Mouse (Mus musculus) right cerebral cortex, postnatal 4 days (tissue): ENCODE measurements around the gene Zfp810.
"Not testable (repeated sequence)": the region's sequence is repeated elsewhere in the genome, so short reads cannot be mapped to it uniquely, and the experiment has no call there.

Source experiments
- DNase-seq: peaks from one replicate; pipeline ENCODE4 v3.0.0-alpha.2; 2022

Gene Zfp810

DNA sequence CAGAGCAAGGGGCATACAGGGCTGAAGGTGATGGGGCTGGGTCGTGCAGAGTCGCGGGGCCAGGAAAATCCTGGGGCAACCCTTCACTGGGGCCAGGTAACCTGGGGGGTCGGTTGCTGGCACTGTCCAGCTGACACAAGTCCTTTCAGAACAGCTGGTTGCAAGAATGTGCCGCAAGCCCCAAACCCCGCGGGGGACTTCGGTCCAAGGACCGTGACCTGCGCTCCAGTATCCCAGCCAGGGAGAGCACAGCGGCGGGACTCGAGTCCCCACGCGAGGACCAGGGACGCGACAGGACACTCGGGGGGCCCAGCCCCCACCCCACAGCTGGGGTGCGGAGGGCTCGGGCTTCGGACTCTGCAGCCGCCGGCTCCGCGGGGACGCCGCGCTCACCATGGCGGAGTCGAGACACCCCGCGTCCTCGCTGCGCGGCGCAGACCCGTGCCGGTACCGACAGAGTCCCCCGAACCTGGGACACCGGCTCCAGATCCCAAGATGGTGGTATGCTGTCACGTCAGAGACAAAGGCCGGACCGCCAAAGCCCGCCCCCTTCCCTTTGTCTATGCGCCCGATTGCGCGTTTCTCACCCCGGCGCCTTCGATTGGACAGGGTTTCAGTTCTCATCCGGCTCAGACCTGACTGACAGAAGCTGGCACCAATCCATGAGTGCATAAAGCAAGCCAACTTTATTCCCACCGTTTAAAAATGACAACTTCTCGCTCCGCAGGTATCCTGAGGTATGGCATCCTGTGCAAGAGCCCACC is at the start of gene Zfp810:
Gene Zfp810, minus strand, starts transcription at position 493 of the 764 bp plus-strand sequence.
- peak; percentile 90 for DNase-seq

DNA sequence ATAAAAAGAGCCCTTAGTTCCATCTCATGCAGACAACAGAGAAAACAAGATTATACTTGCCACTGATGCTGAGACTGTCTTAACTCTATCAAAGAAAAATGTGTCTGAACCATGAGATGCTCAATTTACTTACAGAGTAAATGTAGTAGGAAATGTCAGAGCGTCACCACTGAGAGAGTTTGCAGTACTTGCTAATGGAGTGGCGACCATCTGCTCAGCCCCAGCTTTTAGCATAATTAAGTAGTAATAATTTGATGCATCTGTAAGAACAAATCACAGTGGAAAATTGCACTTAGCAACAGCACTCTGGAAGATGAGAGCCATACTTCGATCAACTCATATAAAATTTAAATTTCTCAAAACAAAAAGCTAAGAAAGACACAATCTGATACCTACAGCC is 48.5 kb upstream of the Zfp810 start:
- DNase-seq = no peak

DNA sequence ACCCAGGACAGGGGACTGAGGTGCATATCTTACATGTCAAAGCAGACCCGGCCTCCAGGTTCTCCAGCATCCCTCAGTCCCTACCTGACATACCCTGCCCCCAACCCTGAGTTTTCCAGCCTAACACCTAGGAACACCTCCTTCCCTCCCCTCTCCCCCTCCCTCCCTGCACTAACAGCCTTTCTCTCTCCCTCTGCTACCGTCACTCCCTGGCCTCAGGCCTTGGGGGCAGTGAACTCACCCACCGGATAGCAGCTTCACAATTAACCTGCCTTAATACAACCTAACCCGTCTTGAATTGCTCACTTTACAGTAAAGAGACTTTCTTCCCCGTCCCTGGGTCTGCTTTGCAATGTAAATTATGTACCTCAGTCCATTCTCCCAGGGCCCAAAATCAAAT is 46.5 kb upstream of the Zfp810 start:
- DNase-seq = no peak

DNA sequence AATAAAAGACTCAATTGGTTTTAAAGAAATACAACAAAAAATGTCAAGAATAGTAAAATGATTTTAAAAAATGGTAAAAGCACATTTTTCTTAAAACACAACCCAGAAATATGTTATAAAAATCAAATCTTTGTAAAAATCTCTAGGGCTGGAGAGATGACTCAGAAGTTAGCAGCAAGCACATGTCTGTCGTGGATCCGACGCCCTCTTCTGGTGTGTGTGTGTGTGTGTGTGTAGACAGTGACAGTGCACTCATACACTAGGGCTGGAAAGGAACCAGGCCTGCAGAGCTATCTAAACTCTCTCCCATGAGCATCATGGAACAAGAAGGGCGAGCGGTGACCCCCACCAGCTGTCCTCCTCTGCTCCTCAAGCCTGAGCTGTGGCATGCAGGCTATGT is 46.0 kb upstream of the Zfp810 start:
- no peak for DNase-seq

DNA sequence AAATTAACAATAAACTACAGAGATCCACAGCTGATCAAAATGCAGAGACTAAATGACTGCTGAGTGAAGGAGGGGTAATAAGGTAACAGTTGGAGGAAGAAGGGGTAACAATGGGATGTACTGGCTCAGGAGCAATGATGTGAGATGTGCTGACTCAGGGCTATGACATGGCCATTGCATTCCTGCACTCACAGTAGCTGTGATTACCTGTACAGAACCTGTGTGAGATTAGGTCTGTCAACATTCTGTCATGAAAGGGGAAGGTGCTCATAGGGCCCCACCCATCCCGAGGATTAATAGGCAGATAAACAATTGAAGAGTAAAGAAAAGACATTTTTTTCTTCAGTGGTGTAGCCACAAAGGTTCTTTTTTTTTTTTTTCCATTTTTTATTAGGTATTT is 32.9 kb upstream of the Zfp810 start:
- DNase-seq = no peak

DNA sequence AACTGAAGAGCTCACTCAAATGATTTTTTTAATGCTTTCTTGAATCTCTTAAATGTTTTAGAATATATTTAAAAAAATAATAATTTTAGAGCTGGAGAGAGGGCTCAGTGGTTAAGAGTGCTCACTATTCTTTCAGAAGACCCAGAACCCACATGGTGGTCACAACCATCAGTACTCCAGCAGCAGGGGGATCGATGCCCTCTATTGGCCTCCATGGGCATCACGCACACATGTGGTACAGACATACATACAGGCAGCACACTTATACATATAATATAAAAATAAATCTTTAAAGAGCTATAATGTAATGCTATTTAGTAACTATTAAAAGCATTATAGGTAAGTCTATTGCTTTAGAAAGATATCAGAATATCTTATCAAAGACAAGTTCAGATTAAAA is 29.8 kb upstream of the Zfp810 start:
- no peak for DNase-seq

DNA sequence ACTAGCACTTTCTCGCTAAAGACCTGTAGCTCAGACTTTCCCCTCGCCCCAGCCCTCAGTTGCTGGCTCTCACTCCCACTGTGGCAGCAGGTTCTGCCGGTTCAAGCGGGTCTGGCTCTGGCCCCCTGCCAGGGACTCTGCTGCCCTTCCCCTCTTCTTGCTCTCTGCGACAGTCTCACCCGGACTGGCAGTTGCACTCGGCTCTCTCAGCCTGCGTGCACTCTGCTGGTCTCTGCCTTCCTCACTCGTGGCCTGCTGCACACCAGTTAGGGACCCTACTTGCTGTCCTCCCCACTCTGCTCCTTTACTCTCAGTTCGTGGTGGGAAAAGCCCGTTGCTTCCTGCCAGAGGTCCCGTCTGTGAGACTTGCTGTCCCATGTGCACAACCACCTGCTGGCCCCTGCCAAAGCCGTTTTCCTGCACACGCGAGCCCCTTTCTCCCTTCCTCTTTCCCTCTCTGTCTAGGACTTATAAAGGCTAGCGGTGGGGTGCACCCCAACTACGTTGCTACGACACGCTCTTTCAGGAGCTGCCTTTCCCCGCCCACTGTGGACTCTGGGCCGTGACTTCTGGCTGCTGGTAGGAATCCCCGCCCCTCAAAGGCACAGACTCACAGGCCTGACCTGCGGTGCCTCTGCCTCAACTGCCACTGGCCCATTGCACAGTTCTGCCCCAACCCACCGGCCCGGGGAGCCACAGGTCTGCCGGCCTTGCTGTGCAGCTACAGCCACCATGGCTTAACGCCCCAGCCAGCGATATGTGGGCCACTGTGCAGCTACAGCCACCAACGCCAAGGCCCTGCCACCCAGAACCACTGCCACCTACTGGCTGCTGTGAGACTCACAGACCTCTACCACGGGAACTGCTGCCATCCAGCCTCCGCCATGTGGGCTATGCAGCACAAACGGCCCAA is 20.3 kb upstream of the Zfp810 start:
- peak; percentile 78 for DNase-seq

DNA sequence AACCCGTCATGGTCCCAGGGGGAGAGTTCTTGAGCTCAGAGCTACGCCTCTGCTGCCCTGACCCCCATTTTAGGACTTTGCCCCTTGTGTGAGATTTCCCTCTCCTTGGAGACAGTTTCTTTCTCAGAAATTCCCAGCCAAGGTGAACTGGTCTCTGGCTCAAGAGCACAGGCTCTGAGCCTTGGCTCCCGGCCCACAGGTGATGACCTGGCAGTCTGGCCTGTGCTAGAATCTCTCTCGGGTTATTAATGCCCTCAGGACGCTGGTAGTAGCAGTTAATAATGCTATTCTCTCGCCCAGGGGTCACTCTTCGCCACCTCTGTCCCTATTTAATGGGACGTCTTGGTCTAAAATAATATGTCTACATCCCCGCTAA is 19.6 kb upstream of the Zfp810 start:
- peak; percentile 8 for DNase-seq

DNA sequence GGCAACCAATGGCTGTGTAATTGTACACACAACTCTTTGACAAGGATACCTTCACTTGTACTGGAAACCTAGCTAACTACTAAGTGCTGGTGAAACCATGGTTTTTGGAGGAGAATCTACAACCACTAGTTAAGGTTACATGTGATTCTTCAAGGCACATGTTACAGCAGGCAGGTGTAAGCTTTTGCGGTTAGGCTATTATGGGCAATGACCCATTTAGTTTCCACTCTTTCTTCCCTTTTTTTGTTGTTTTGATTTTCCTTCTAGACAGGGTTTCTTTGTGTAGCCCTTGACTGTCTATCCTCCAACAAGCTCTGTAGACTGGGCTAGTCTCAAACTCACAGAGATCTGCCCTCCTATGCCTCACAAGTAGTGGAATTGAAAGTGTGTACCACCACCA is 17.1 kb upstream of the Zfp810 start:
- DNase-seq = no peak

DNA sequence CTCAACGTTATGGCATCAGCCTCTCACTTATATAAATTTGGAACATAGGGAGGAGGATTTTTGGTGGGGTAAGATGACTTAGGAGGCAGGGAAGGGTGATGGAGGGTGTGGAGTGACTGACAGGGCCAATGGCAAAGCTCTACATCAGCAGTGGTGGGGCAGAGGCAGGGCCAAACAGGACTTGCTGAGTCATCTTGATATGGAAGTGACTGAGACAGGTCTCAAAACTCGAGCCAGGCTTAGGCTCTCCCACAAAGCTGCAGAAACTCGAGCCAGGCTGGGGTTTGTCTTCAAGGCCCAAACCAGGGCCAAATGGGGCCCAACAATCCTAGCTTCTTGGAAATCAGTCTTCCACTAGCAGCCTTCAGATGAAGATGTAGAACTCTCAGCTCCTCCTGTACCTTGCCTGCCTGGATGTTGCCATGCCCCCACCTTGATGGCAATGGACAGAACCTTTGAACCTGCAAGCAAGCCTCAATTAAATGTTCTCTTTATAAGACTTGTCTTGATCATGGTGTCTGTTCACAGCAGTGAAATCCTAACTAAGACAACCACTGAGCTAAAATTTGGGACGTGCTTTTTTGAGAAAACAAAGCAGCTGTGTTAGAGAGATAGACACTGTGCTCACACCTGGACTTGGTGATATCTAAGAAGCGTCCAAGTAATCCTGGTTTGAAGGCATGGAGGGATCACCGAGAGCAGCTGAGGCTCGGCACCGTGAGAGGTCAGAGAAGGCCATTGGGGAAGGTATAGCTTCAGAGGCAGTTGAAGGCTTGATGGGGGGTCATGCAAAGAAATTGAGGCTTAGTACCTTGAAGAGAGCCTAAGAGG is 15.1 kb upstream of the Zfp810 start:
- no peak for DNase-seq

DNA sequence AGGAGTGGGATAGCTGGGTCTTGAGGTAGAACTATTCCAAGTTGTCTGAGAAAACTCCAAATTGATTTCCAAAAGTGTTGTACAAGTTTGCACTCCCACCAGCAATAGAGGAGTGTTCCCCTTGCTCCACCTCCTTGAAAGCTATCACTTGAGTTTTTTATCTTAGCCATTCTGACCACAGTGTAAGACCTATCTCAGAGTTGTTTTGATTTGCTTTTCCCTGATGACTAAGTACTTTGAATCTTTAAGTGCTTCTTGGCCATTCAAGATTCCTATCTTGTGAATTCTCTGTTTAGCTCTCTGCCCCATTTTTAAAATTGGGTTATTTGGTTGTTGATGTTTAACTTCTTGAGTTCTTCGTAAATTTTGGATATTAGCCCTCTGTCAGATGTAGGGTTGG is 11.7 kb upstream of the Zfp810 start:
- no peak for DNase-seq

DNA sequence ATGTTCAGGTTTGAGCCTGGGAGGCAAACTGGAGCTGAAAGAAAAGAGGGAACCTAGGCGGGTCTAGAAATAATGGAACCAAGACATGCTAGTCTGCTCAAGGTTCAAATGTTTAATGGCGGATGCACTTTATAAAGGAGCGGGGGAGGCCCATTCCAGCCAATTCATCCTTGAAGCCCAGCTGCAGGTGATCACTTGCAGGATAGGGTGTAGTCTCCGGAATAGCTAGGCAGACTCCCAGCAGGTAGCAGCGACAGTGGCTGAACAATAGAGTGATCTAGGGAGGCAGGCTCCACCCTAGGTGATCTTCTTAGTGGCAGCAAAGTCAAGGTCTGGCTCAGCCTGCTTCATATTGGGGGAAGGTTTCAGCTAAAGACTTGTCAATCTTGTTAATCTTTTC is 8.6 kb upstream of the Zfp810 start:
- DNase-seq = not testable (repeated sequence)

DNA sequence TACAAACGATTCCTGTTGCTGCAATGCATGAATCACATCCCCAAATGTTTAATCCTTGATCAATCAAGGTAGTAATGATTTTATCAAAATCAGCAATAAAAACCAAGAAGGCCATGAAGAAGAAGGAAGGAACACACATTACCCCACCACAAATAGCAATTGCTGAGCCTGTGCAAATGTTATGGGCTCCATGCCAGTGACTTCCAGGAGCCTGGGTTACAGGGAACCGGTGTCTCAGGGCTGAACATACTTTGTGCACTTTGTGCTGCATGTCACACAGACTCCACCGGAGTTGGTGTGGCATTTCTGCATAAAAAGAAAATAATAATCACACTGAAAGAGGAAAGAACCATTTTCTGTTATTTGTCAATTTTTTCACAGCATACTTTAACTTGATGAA is 6.6 kb upstream of the Zfp810 start:
- DNase-seq = no peak

DNA sequence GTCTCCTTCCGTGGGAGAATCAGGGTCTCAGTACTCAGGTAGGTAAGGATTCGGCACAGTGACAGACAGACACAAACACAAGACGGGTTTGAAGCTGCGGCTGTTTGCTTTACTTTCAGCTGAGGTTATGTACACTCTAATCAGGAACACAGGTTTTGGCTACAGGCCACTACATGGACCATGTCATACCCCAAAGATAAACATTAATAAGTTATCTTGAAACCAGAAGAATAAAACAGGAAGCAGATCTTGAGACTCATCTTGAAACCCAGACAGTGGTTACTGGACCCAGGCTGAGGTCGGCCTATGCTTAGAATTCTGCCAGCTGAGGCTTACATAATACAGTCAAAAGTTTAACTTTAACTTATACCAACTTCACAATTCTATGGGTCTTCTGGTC is 5.8 kb upstream of the Zfp810 start:
- DNase-seq = no peak

DNA sequence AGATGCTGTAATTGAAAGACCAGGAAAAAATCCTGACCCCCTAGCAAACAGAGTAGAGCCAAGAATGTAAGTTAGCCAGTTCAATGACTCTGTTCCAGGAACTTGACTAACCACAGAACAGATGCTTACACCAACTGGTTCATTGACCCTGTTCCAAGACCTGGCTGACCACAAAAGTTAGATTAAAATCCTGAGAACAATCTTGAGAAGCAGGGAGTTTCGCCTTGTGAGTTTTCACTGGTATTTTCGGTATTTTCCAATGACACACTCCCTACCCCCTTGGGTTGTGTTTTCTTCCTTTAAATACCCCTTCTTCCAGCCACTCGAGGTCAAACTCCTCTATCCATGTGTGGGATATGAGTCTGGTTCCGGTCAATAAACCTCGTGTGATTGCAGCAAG is 2.2 kb upstream of the Zfp810 start:
- no peak for DNase-seq

DNA sequence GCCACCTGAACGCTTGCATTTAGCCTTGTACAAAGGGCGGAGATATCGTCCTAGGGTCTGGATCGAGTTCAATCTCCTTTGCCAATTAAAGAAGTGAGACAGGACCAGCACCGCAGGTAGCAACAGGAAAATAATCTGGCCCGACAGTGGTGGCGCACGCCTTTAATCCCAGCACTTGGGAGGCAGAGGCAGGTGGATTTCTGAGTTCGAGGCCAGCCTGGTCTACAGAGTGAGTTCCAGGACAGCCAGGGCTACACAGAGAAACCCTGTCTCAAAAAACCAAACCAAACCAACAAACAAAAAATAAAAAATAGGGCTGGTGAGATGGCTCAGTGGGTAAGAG is 443 bp upstream of the Zfp810 start:
- DNase-seq = not testable (repeated sequence)

DNA sequence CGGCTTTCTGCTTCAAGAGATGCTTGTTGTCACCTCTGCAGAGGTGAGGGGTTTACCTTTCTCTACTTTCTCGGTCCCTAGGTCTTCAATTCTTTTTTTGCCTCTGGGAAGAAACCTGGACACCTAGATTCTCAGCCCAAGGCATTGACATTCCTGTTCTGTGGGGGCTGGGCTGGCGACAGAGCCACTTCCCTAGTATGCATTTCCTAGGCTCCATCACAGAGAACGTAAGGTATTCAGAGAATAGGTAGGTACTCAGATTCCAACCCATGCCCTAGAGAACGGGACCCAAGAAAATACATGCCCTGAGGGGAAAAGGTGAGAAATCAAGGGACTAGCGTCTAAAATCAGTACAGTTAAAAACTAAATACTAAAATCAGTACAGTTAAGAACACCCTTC is 722 bp downstream of the Zfp810 start:
- DNase-seq = no peak

DNA sequence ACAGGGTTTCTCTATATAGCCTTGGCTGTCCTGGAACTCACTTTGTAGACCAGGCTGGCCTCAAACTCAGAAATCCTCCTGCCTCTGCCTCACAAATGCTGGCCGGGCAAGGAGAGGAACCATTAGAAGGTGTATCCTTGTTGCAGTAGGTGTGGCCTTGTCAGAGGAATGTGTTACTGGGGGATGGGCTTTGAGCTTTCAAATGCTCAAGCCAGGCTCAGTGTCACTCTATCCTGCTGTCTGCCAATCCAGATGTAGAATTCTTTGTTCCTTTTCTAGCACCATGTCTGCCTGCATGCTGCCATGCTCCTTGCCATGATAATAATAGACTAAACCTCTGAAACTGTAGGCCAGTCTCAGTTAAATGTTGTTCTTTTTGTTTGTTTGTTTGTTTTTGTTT is 5.2 kb downstream of the Zfp810 start:
- DNase-seq = no peak

DNA sequence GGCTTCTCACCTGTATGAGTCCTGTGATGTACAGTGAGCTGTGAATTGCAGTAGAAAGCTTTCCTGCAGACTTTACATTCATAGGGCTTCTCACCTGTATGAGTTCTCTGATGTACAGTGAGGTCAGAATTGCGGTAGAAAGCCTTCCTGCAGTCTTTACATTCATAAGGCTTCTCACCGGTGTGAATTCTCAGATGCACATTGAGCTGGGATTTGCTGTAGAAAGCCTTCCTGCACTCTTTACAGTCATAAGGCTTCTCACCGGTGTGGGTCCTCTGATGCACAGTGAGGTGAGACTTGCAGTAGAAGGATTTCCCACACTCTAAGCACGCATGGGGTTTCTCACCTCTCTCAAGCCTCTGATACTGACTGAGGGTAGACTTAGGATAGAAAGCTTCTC is 28.7 kb downstream of the Zfp810 start:
- no peak for DNase-seq

DNA sequence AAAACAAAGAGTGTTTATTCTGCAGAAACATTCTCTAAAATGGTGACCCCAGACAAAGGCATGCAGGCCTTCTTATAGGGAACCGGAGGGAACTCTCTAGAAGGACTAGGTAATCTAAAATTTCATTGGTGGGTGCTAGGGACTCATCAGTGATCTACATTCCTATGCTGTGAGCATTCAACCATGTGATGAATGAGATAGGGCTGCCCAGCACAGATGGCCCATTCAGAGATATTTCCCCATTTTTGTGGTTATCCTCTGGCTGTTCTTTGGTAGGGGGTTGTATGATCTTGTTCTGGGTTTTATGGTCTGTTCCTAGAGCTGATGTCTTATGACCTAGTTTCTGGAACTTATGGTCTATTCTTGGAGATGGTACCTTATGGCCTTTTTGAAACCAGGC is 38.6 kb downstream of the Zfp810 start:
- DNase-seq = no peak

DNA sequence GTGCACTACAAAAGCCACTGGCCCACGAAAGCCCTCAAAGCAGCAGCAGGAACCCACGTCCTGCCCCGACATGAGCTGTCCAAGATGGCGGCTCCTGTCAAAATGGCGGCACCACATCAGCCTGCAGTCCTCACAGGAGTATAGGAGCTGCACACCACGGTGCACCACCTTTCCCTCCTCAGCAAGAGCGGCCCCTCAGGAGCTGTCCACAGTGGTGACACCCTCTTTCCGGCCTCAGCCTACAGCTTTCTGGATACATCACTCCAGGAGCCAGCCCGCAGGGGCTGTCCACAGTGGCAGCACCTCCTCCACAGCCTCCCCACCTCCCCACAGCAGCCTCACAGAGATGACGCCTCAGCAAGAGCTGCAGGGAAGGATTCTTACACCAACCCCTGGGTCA is 44.8 kb downstream of the Zfp810 start:
- DNase-seq = no peak

DNA sequence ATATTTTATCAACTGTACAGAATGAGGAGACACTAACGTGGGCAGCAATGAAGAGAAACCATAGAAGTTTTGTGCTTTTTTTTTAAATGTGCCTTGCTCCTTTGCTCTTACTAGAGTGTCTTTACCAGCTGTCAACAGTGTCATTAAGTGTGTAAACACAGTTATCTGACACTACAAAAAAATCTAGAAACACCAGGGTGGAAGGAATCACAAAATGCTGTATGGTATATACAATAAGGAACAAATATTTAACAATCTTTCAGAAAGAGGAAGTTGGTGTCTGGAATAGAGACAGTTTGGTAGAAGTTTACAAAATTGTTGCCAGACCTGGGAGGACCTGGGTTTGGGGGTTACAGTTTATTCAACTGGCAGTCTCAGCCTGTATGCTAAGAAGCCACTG is 45.9 kb downstream of the Zfp810 start:
- DNase-seq = no peak

DNA sequence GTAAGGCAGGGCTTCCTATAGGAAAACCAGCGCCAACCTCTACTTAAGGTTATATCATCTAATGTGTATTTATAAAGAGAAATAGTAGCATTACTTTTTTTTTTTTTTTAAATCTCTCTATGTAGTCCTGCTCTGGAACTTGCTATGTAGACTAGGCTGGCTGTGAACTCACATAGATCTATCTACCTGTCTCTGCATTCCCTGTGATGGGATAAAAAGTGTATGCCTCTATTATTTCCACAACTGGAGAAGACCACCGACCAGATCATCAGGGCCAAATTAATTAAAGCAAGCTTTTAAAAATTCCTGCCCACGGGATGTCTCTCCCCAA is 47.4 kb downstream of the Zfp810 start:
- DNase-seq = no peak
